Mouse (Mus musculus): ENCODE measurements around the gene Gm32717. TPM values are rescaled to one million over a fixed set of nuclear protein-coding genes. Genes with fewer than 3 reads are reported as not detected.
"Not testable (repeated sequence)": the region's sequence is repeated elsewhere in the genome, so short reads cannot be mapped to it uniquely, and the experiment has no call there.

Gene Gm32717
- 0.13 TPM in 1 of 2 replicates, not detected in the other for polyA plus RNA-seq (2015; fragmentation: Nextera tagmentation; extraction: Ambion mirVana)

GRCm38 (mm10) chr10:118240680-118241079 lies at the start of gene Gm32717:
Gene Gm32717 (minus strand): TSS chr10:118240780.
- not testable (repeated sequence) for H3K9ac ChIP-seq; H3K4me1 ChIP-seq; H3K4me3 ChIP-seq (replicated peaks); ATAC-seq (ENCODE audit: insufficient read depth, low FRiP score, low read depth); H3K27me3 ChIP-seq (replicated peaks); H3K36me3 ChIP-seq; H3K9me3 ChIP-seq; H3K4me2 ChIP-seq; H3K27ac ChIP-seq
- WGBS: no CpG with 5 or more reads among the region's 13 CpGs

DNA sequence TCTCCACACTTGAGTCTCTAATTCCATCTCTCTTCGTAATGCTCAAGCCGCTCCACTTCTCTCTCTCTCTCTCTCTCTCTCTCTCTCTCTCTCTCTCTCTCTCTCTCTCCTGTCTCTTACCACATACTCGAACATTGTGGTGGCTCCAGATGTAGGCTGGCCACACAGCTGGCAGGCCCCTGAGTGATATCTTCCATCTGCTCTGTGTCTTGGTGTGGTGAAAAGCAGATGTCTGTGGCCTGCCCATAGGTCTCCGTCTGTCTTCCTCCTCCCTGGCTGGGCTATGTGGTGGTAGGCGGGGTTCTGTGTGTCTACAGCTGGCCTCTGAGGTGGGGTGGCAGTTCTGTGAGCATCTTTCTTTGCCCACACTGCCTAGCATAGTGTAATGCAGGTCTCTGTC lies 42.4 kb upstream of the Gm32717 start:
- not testable (repeated sequence) for H3K4me3 ChIP-seq (replicated peaks); H3K4me1 ChIP-seq; H3K27me3 ChIP-seq (replicated peaks); ATAC-seq (ENCODE audit: insufficient read depth, low FRiP score, low read depth); H3K4me2 ChIP-seq; H3K36me3 ChIP-seq; H3K9ac ChIP-seq; H3K27ac ChIP-seq; H3K9me3 ChIP-seq
- 77% methylated on average over 2 of the region's 5 CpGs for WGBS

- not testable (repeated sequence) for H3K27me3 ChIP-seq (replicated peaks); ATAC-seq (ENCODE audit: insufficient read depth, low FRiP score, low read depth); H3K4me3 ChIP-seq (replicated peaks); H3K36me3 ChIP-seq; H3K27ac ChIP-seq; H3K4me2 ChIP-seq; H3K4me1 ChIP-seq; H3K9ac ChIP-seq; H3K9me3 ChIP-seq
- 65% methylated on average over 7 of the region's 7 CpGs for WGBS
These were observed 42.0 kb upstream of the Gm32717 start for GRCm38 (mm10) chr10:118282565-118282964.

DNA sequence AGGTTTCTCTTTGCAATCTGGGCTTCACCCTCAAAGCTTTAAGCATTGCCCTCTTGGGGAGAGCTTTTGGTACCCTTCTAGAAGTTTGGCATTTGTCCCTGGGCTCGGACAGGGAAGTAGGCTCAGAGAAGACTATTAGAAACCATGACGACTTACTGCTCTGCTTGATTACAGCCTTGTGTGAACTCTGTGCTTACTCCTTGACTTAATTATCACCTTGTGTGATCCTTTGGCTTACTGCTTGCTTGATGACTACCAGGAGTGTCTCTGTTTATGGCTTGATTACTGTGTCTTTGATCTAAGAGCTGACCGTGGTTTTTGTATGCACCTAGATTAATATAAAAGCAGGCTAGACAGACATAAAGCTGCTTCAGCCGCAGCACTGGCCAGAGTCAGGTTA lies 37.5 kb upstream of the Gm32717 start:
- not testable (repeated sequence) for H3K4me2 ChIP-seq; ATAC-seq (ENCODE audit: insufficient read depth, low FRiP score, low read depth); H3K36me3 ChIP-seq; H3K4me3 ChIP-seq (replicated peaks); H3K4me1 ChIP-seq; H3K27ac ChIP-seq; H3K27me3 ChIP-seq (replicated peaks); H3K9ac ChIP-seq; H3K9me3 ChIP-seq
- no CpG with 5 or more reads among the region's 4 CpGs for WGBS

- H3K4me2 ChIP-seq; H3K27me3 ChIP-seq (replicated peaks); H3K4me1 ChIP-seq; H3K9me3 ChIP-seq; H3K4me3 ChIP-seq (replicated peaks); ATAC-seq (ENCODE audit: insufficient read depth, low FRiP score, low read depth); H3K9ac ChIP-seq; H3K27ac ChIP-seq; H3K36me3 ChIP-seq: not testable (repeated sequence)
- WGBS: 100% methylated on average over 1 of the region's 2 CpGs
These were observed 30.8 kb upstream of the Gm32717 start for GRCm38 (mm10) chr10:118271416-118271815.

- H3K36me3 ChIP-seq; H3K9ac ChIP-seq; H3K4me3 ChIP-seq (replicated peaks); H3K4me1 ChIP-seq; H3K4me2 ChIP-seq; H3K27me3 ChIP-seq (replicated peaks); ATAC-seq (ENCODE audit: insufficient read depth, low FRiP score, low read depth); H3K9me3 ChIP-seq; H3K27ac ChIP-seq: not testable (repeated sequence)
- 75% methylated on average over 2 of the region's 8 CpGs for WGBS
These were observed 28.2 kb upstream of the Gm32717 start for GRCm38 (mm10) chr10:118268812-118269211.

DNA sequence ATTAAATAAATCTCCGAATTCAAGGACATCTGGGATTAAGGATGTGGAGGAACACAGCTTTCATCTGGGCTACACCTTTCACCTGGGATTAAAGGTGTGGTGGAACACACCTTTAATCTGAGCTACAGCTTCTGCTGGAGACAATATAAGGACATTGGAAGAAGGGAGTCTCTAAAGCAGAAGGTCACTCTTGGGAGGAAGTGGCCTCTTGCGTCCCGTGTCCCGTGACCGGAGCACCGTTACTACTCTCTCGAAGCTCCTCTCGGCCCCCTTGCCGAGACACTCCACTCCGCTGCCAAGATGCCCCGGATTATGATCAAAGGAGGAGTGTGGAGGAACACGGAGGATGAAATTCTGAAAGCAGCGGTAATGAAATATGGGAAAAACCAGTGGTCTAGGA lies 17.8 kb upstream of the Gm32717 start, which contains the start of gene Gm32802:
Gene Gm32802, plus strand, starts transcription at position 301 of the 400 bp plus-strand sequence.
- H3K27me3 ChIP-seq (replicated peaks); H3K27ac ChIP-seq; H3K4me2 ChIP-seq; H3K9me3 ChIP-seq; H3K36me3 ChIP-seq; H3K9ac ChIP-seq; H3K4me1 ChIP-seq; ATAC-seq (ENCODE audit: insufficient read depth, low FRiP score, low read depth); H3K4me3 ChIP-seq (replicated peaks): not testable (repeated sequence)
- no CpG with 5 or more reads among the region's 13 CpGs for WGBS

DNA sequence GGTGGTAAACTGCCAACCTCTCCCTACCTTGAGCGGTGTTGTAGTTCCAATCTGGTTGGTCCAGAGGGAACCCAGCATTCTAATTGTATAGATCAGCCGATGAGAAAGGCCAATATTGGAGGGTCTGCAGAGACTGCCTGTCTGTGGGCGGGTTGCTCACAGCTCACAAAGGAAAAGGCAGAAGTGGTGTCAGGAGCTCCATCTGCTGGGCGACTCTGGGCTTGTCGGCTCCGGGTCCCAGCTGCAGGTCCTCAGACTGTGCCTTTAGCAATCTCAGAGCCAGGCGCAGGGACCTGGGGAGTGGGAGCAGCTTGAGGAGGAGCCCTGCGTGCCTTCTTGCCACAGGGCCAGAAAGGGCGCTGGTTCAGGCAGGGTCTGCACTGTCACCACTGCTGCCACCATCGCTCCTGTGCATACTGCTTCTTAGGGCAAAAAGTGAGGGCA lies 10.3 kb upstream of the Gm32717 start:
- Histone ChIP-seq H3K4me1 (no peaks in the 10 kb centered on the region), H3K36me3 (no peaks in the 10 kb centered on the region), H3K9ac (no peak overlapping the region), H3K4me3 (replicated peaks) (no peak overlapping the region), H3K4me2 (no peak overlapping the region; the same call in 1 of the 2 replicates), H3K9me3 (no peaks in the 10 kb centered on the region), H3K27me3 (replicated peaks) (no peaks in the 10 kb centered on the region), H3K27ac (no peak overlapping the region)
- ATAC-seq (ENCODE audit: insufficient read depth, low FRiP score, low read depth): no peak
- 32% methylated on average over 10 of the region's 10 CpGs for WGBS

- 56% methylated on average over 11 of the region's 11 CpGs for WGBS
- not testable (repeated sequence) for ATAC-seq (ENCODE audit: insufficient read depth, low FRiP score, low read depth)
These were observed 8.5 kb upstream of the Gm32717 start for GRCm38 (mm10) chr10:118249006-118249595.

DNA sequence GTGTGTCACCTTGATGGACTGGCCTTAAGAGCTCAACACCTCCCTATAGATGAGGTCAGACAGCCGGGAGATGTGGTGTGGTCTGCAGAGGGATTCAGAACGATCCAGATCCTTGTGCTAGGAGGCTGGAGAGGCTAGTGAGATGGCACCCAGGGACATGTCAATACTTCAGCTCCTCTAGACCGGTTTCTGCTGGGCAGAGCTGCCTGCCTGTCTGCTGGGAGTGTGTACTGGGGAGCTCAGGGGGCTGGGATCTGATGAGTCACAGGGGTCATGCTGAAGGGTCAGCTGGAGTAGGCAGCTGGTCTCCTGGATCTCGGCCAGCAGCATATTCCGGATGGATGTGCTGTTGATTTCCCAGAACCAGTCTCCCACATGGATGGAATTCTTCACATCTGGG lies 8.0 kb downstream of the Gm32717 start:
- H3K4me3 ChIP-seq (replicated peaks); H3K27me3 ChIP-seq (replicated peaks); H3K9me3 ChIP-seq; H3K9ac ChIP-seq; H3K27ac ChIP-seq; H3K36me3 ChIP-seq; ATAC-seq (ENCODE audit: insufficient read depth, low FRiP score, low read depth); H3K4me1 ChIP-seq; H3K4me2 ChIP-seq: not testable (repeated sequence)
- WGBS: no CpG with 5 or more reads among the region's 5 CpGs

More at GRCm38 (mm10) chr10:118249006-118249595, 8.5 kb upstream of the Gm32717 start:
- not testable (repeated sequence) for H3K4me3 ChIP-seq (replicated peaks); H3K27me3 ChIP-seq (replicated peaks); H3K4me1 ChIP-seq; H3K27ac ChIP-seq; H3K9ac ChIP-seq; H3K4me2 ChIP-seq; H3K36me3 ChIP-seq; H3K9me3 ChIP-seq

- H3K9me3 ChIP-seq; ATAC-seq (ENCODE audit: insufficient read depth, low FRiP score, low read depth): not testable (repeated sequence)
These were observed 13.0 kb downstream of the Gm32717 start for GRCm38 (mm10) chr10:118227629-118228028.

DNA sequence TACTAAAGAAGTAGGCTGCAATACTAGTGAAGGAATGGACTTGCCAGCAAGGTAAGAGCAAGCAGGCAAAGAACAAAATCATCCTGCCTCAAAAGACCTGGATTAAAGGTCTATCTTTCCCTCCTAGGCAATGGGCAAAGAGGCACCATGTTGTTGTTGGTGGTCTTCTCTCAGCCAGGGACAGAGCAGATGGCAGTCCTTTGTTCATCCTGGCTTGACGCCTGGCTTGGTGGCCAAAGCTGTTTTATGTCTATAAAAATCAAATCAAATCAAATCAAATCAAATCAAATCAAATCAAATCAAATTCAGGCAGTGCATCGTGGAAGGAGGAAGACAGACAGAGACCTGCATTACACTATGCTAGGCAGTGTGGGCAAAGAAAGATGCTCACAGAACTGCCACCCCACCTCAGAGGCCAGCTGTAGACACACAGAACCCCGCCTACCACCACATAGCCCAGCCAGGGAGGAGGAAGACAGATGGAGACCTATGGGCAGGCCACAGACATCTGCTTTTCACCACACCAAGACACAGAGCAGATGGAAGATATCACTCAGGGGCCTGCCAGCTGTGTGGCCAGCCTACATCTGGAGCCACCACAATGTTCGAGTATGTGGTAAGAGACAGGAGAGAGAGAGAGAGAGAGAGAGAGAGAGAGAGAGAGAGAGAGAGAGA lies 24.7 kb downstream of the Gm32717 start:
- 63% methylated on average over 3 of the region's 4 CpGs for WGBS
- H3K36me3 ChIP-seq; H3K9ac ChIP-seq; ATAC-seq (ENCODE audit: insufficient read depth, low FRiP score, low read depth); H3K4me3 ChIP-seq (replicated peaks); H3K9me3 ChIP-seq; H3K4me2 ChIP-seq; H3K27ac ChIP-seq; H3K27me3 ChIP-seq (replicated peaks); H3K4me1 ChIP-seq: not testable (repeated sequence)

More at GRCm38 (mm10) chr10:118227629-118228028, 13.0 kb downstream of the Gm32717 start:
- H3K9ac ChIP-seq; H3K4me3 ChIP-seq (replicated peaks); H3K27me3 ChIP-seq (replicated peaks); H3K4me1 ChIP-seq; H3K4me2 ChIP-seq; H3K36me3 ChIP-seq; H3K27ac ChIP-seq: not testable (repeated sequence)
- 100% methylated on average over 1 of the region's 2 CpGs for WGBS

Measured in stomach, embryonic 15.5 days (tissue).